Mouse (Mus musculus) hindbrain, embryonic 16.5 days (tissue): ENCODE data around the gene Sprr2a2. TPM values are rescaled to one million over a fixed set of nuclear protein-coding genes. Genes with fewer than 3 reads are reported as not detected.

Experiments used
- polyA plus RNA-seq: library from polyadenylated mRNA; unstranded; fragments of >200 nt; fragmentation: Nextera tagmentation; extraction: Ambion mirVana; gene quantifications from 2 replicates; pipeline ENCODE4 v1.2.1, GENCODE M21; 2015

The Sprr2a2 gene
- polyA plus RNA-seq, 1 experiment from 2014 or later = 0.23 TPM

Other genes with a start within 250 kb of the Sprr2a2 start
- not detected in 2 replicates for gene Pglyrp3, start 201.3 kb upstream of the Sprr2a2 start, polyA plus RNA-seq
- 6.7 and 7.9 TPM in 2 replicates for gene Lor, start 132.8 kb upstream of the Sprr2a2 start, polyA plus RNA-seq
- not detected in 2 replicates for gene Prr9, start 92.0 kb upstream of the Sprr2a2 start, polyA plus RNA-seq
- gene Lelp1, start 73.2 kb upstream of the Sprr2a2 start, polyA plus RNA-seq = not detected in 2 replicates
- not detected in 2 replicates for gene Sprr2a1, start 121 bp upstream of the Sprr2a2 start, polyA plus RNA-seq
- gene Sprr2a3, start 69.5 kb downstream of the Sprr2a2 start, polyA plus RNA-seq = not detected in 2 replicates
- 0.97 TPM in 1 of 2 replicates, not detected in the other for gene Sprr2b, start 100.7 kb downstream of the Sprr2a2 start, polyA plus RNA-seq
- gene Sprr2d, start 123.2 kb downstream of the Sprr2a2 start, polyA plus RNA-seq = not detected in 2 replicates
- not detected in 2 replicates for gene Sprr2e, start 136.2 kb downstream of the Sprr2a2 start, polyA plus RNA-seq
- gene Sprr2f, start 149.3 kb downstream of the Sprr2a2 start, polyA plus RNA-seq = not detected in 2 replicates
- not detected in 2 replicates for gene Sprr2h, start 169.8 kb downstream of the Sprr2a2 start, polyA plus RNA-seq
- not detected in 2 replicates for gene Sprr2i, start 192.1 kb downstream of the Sprr2a2 start, polyA plus RNA-seq
- not detected in 2 replicates for gene Sprr2j-ps, start 202.2 kb downstream of the Sprr2a2 start, polyA plus RNA-seq
- 6.1 and 18.1 TPM in 2 replicates for gene Gm9774, start 213.5 kb downstream of the Sprr2a2 start, polyA plus RNA-seq
- gene Sprr2k, start 216.7 kb downstream of the Sprr2a2 start, polyA plus RNA-seq = not detected in 2 replicates
- not detected in 2 replicates for gene Sprr1b, start 222.9 kb downstream of the Sprr2a2 start, polyA plus RNA-seq
- not detected in 2 replicates for gene Sprr3, start 242.8 kb downstream of the Sprr2a2 start, polyA plus RNA-seq